Mouse (Mus musculus) heart, postnatal 25 days (tissue): Measurements from ENCODE around the gene Aebp1. TPM values are rescaled to one million over a fixed set of nuclear protein-coding genes. Genes with fewer than 3 reads are reported as not detected.
"Not testable (repeated sequence)": the region's sequence is repeated elsewhere in the genome, so short reads cannot be mapped to it uniquely, and the experiment has no call there.

ENCODE experiments used
- DNase-seq: peaks from one replicate; pipeline ENCODE4 v3.0.0; 2022; ENCODE audit warnings: low spot score
- intact Hi-C: fragments of 180-260 bp; cut with DNase I; formaldehyde crosslinking; loops from one replicate; pipeline ENCODE4 v1.15.1; 2025
- total RNA-seq, 2 experiments: library from RNA; stranded (reverse); gene quantifications; 2 replicates each; pipeline ENCODE4 v1.2.3; 2021

Aebp1 gene
- total RNA-seq, 2 experiments from 2014 or later: 18.5 to 23.3 TPM

GRCm38 (mm10) chr11:5887250-5887649 lies 25.5 kb downstream of the Aebp1 start:
- DNase-seq: no peak
- intact Hi-C loops: loop anchor here (2.0 to 5.0 kb wide), 4 partner anchors 50 to 400 kb away; partner anchors contain the start of genes Dbnl and Mrps24

- DNase-seq: not testable (repeated sequence)
- intact Hi-C loops: loop anchor here (5.0 kb wide), 3 partner anchors 101 to 401 kb away; partner anchors contain the start of genes Dbnl and Mrps24
These were observed 26.8 kb downstream of the Aebp1 start for GRCm38 (mm10) chr11:5888563-5888962.

- peak; percentile 26 for DNase-seq
- intact Hi-C loops: no loop called here
These were observed 30.4 kb downstream of the Aebp1 start for GRCm38 (mm10) chr11:5892151-5892591.

GRCm38 (mm10) chr11:5892810-5893368 lies 31.1 kb downstream of the Aebp1 start:
- no peak for DNase-seq
- intact Hi-C loops: no loop called here

GRCm38 (mm10) chr11:5893807-5894206 lies 32.1 kb downstream of the Aebp1 start:
- intact Hi-C loops: no loop called here

GRCm38 (mm10) chr11:5897230-5897629 lies 35.5 kb downstream of the Aebp1 start:
- intact Hi-C loops: no loop called here
- DNase-seq: no peak

More at GRCm38 (mm10) chr11:5893807-5894206, 32.1 kb downstream of the Aebp1 start:
- DNase-seq: no peak

DNA sequence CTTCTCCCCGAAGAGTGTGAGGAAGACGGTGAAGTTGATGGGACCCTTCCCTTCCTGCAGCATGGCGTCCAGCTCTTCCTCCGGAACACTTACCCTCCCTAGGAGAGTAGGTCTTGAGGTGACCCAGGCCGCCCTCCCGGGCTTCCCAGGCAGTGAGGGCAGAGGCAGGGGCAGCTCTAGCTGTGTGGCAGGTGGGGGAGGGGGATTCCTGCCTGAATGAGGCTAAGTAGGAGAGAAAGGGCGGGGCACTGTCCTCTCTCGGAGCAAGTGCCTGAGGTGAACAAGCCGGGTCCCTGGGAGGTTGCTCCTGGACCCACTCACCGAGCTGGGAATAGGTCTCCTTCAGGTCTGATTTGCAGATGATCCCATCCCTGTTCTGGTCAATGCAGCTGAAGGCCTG lies 36.1 kb downstream of the Aebp1 start:
- intact Hi-C loops: no loop called here
- no peak for DNase-seq

GRCm38 (mm10) chr11:5898531-5898930 lies 36.8 kb downstream of the Aebp1 start, which contains the start of gene Myl7:
TSS of gene Myl7 (minus strand) at chr11:5898782.
- intact Hi-C loops: no loop called here
- no peak for DNase-seq

GRCm38 (mm10) chr11:5899286-5899685 lies 37.5 kb downstream of the Aebp1 start:
- intact Hi-C loops: no loop called here
- no peak for DNase-seq

DNA sequence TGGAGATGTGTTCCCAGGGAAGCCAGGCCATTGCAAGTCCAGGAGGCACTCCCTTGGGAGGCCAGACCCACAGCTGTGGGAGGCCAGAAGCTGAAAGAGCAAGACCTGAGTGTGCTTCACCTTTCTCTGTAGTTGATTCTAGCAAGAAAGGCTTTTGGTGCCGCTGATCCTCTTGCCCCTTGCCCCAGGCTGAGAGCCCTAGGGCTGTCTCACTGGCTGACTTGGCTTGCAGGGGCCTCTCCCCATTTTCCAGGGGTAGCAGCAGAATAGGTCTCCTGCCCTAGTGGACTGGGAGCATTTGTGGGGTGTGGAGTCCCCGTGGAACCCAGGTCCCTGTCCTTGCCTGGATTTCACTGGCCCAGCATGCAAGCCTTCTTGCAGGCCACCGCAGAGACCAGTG lies 39.6 kb downstream of the Aebp1 start:
- no peak for DNase-seq
- intact Hi-C loops: no loop called here

DNA sequence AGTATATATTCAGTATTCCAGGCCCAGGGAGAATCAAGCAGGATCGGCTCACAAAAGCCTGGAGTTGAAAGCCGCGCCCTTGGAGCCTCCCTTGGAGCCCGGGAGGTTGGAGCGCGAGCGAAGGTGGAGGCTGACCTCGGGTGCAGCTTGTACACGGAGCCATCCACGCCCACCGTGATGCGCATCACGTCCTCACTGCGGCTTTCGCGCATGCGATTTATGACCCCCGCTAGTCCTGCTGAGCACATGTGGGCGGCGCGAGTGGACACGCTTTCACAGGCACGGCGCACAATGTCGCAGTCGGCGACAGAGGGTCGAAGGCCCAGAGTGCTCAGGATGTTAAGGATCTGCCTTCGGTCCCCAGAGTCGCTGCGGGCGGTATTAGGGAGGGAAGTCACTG lies 40.2 kb downstream of the Aebp1 start:
- intact Hi-C loops: no loop called here
- DNase-seq: no peak

GRCm38 (mm10) chr11:5902390-5902789 lies 40.6 kb downstream of the Aebp1 start:
- intact Hi-C loops: no loop called here
- DNase-seq: no peak

- no peak for DNase-seq
- intact Hi-C loops: no loop called here
These were observed 42.1 kb downstream of the Aebp1 start for GRCm38 (mm10) chr11:5903844-5904243.

DNA sequence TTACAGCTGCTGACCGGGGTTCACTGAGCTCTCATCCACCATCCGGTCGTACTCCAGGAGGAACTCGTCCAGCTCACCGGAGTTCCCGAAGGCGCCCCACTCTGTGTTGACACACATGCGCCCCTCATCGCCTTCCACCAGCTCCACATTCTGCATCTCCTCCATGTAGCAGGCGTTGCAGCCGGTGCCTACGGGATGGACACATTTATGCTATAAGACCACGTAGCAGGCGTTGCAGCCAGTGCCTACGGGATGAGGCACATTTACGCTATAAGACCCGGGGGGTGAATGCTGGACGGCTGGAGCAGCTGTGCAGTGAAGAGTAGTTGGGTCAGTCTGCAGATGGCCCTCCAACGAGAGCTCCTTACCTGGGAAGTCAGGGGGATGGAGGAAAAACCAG lies 42.6 kb downstream of the Aebp1 start:
- intact Hi-C loops: no loop called here

DNA sequence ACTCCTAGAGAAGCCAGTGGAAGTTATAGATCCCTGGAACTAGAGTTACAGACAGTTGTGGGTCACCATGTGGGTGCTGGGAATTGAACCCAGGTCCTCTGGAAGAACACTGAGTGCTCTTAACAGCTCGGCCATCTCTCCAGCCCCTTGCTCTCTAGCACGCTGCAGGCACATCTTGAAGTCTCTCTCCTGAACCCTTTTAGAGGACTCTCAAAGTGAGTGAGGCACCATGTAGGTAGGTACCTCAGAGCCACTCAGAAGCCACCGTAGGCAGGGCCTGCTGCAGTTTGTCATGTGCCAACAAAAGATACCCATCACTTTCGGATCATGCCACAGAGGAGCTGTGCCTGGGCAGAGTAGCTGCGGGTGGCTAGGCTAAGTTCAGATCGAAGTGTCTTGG lies 43.1 kb downstream of the Aebp1 start:
- intact Hi-C loops: no loop called here

More for the DNA sequence above, 42.6 kb downstream of the Aebp1 start:
- DNase-seq: no peak

DNA sequence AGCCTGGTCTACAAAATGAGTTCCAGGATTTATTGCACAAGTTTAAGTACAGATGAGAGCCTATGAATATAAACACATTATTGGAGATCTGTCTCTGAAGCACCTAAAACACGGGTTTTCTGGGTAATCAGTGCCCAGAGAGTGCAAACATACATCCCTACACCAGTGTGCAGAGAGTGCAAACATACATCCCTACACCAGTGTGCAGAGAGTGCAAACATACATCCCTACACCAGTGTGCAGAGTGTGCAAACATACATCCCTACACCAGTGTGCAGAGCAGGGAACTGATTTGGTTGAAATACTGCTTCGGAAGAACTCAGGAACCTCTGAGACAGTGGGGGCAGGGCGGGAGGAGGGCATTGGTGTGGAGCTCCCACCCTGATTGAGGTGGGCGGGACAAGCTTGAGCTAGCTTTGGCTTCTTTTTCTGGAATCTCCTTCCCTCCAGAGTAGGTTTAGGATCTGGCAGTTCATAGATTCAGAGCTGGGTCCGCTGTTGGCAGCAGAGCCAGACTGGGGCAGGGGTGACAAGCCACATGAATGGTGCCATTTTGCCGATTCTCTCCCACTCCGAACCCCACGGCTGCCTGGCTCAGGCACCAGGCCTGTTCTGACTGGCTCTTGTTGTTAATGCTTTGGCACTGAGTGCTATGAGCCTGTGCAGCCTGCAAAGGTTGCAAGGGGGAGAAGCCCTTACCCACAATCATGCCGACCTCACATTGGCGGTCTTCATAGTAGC lies 44.2 kb downstream of the Aebp1 start:
- intact Hi-C loops: no loop called here
- DNase-seq: no peak

More for the DNA sequence above, 43.1 kb downstream of the Aebp1 start:
- DNase-seq: no peak

DNA sequence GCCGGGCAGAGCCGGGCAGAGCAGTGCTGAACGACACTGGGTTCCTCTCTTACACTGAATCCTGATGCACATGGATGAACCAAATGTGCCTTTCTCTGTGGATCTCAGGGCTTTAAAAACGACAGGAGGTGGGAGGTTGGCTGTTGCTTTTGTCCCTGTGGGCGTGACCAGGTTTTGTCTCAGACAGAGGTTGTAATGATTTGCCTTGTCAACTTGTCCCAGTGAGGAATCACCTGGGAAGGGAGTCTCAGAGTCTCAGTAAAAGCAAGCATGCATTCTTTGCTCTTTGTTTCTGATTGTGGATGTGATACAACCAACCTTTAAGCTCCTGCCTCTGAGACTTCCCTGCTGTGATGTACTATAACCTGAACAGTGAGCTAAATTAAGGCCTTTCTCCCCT lies 45.3 kb downstream of the Aebp1 start:
- intact Hi-C loops: no loop called here
- DNase-seq: no peak

GRCm38 (mm10) chr11:5908642-5909041 lies 46.9 kb downstream of the Aebp1 start:
- intact Hi-C loops: no loop called here
- no peak for DNase-seq

DNA sequence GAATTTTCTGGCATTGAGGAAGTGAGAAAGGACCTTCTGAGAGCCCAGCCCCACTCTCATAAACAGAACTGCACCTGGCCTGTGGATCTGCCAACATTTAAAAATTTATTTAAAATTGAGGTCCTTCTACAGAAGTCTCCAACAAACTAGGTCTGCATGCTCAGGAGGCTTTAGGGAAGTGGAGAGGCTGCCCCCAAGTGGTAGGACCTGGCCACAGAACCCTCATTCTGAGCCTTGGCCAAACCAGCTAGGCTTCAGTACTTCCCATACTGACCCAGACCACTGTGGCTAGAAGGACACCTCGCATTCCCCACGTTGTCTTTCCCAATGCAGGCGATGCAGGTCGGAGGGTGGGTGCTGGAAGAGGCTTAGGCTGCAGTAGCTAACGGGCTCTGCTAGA lies 50.9 kb downstream of the Aebp1 start:
- intact Hi-C loops: no loop called here
- no peak for DNase-seq

DNA sequence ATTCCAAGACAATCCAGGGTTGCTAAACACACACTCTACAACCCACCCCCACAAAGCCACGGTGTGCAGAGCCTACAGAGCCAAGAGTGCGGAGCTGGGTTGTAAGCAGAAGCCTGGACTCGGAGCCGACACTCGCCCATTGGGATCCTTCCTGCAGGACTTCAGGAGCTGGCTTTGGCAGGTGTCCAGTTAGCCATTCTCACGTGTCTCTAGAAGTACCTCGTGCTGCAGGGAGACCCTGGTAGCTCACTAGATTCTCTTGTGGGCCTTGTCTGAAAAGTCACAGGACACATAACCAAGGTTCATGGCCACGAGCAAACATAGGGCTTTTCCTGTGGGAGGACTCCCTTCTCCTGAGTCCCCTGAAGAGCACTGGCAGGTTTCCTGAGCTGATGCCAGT lies 51.5 kb downstream of the Aebp1 start:
- DNase-seq: no peak
- intact Hi-C loops: no loop called here

DNA sequence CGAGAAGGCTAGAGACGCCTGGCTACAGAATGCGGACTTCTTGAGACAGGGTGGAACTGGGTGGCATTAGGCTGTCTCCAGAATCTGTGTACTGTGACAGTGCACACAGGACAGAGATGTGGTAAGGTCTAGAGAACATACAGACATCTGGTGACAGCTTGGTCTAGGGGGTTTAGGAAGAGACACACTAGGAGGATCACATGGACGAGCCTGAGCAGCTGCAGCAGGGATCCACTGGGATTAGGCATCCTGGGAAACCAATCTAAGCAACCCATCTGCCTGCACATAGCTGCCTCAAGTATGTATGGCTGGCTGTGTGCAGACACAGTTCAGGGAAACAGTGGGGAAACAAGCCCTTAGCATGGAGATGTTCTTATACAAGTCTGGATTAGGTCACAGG lies 52.2 kb downstream of the Aebp1 start:
- no peak for DNase-seq
- intact Hi-C loops: no loop called here
